Mouse (Mus musculus) lung, postnatal 14 days (tissue): ENCODE data around the gene Slc22a5.
"Not testable (repeated sequence)": the region's sequence is repeated elsewhere in the genome, so short reads cannot be mapped to it uniquely, and the experiment has no call there.

Experiments
- DNase-seq: peaks from one replicate; pipeline ENCODE4 v3.0.0; 2021

The Slc22a5 gene

DNA sequence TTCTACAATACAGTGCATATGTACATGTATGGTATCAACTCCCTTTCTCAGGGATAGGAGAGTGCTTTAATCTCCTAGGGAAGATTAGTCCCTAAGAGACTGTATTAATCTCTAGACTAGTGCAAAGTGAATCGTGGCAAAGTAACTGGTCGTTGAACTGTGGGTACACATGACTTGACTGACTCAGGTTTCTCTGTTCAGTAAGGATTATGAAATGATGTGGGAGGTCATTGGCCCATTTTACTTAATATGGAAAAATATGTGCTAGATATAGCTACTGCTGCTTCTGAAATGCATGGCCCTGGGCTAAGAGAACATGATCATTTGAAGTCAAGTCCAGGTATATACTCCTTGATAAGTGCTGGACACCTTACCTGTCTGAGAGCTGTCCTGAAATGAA is 8.2 kb downstream of the Slc22a5 start:
- DNase-seq: no peak

DNA sequence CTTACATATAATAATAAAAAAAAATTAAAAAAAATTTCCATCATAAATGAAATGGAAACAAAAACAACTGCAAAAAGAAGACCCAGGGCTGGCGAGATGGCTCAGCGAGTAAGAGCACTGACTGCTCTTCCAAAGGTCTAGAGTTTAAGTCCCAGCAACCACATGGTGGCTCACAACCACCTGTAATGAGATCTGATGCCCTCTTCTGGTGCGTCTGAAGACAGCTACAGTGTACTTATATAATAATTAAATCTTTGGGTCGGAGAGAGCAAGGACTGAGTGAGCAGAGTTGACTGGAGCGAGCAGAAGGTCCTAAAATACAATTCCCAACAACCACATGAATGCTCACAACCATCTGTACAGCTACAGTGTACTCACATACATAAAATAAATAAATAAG is 13.4 kb downstream of the Slc22a5 start:
- not testable (repeated sequence) for DNase-seq

DNA sequence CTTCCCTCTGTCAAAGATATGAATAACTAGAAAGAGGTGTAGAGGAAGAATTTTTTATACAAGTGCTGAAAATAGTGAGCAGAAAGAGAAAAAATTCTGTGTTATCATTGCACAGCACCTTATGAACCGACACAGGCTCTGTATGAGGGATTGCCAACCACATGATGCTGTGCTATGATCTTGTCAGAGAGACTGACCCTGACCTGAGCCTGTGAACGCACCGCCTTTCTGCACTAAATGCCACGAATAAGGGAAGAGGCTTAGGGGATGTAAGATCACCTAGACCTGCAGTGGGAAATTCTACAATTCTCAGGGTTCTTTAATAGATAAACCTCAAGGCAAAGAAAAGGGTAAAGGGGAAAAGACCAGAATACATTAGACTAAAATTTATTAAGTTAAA is 15.0 kb downstream of the Slc22a5 start:
- DNase-seq: no peak

DNA sequence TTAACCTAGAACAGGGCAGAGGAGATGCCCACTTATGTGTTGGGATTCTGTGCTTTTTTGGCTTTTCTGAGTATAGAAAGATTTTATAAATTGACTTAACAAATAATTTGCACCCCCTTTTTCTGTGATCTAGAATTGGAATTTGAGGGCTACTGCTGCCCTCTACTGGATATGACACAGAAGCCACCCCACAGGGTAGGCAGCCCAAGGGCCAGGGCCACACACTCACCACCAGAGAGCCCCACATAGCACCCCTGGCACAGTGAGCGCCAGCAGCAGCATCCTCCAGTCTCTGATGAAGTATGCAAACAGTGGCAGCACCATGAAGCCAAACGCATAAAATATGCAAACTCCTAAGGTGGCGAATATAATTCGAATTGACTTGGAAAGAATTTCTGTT is 16.8 kb downstream of the Slc22a5 start:
- DNase-seq: no peak

DNA sequence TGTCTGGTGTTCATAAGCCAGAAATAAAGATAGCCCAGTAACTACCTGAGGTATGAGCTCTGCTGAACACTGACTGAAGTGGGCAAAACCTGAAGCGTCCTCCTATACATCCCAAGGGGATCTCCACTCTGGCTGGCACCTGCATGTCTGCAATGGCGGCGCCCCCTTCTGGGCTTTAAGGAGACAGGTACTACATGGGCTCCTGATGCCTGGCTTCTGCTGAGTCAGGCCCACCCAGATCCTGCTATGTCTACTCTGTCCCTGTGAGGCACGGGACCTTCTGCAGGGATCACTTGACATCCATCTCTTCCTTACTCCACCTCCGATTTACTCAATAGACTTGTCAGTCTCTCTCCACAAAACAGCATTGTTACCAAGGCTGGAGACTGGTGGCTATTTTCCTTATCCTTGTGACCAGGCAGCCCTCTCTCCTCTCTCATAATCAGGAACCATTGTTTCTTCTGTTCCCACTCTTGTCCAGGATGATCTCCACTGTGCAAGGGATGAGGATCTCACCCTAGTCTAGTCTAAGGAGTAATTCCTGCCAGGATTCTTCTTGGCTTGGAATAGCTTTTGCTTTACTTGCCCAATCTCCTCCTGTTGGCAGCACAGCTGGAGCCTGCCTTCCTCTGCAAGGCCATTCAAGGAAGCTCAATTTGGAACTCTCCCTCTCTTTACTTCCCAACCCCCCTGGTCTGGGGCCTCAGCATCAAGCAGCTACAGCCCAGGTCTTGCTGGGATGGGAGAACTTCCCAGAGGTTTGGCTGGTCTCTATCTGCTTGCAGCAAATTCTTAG is 17.4 kb downstream of the Slc22a5 start:
- DNase-seq: not testable (repeated sequence)

DNA sequence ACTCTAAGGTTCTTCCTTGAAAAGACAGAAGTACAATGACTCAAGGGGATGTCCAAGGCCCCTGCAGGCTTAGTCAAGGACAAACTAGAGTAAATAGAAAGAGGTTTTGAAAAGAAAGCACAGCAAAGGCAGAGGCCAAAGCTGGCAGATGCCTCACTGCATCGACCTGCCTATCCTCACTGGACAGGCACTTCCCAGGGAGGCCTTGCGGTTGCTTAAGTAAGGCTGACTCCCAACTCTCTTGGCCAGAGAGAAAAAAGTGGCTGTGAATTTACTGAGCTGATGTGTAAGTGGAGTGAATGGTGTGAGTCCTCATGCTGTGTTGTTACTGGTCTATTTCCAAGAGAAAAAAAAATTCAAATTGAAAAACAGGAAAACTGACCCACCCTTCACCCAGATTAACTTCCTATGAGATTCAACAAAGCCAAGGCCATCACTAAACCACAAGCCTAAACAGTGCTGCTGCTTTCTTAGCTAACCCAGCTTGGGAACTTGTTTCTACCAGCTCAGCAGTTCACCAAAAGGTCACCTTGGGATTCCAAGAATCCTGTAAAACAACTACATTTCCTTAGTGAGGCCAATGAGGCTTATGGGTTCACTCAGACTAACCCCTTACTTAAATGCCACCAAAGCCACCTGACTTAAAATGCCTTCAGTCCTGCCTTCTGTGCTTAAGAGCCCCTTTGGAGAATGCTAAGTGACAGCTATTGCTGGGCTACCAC is 19.5 kb downstream of the Slc22a5 start:
- DNase-seq: no peak

DNA sequence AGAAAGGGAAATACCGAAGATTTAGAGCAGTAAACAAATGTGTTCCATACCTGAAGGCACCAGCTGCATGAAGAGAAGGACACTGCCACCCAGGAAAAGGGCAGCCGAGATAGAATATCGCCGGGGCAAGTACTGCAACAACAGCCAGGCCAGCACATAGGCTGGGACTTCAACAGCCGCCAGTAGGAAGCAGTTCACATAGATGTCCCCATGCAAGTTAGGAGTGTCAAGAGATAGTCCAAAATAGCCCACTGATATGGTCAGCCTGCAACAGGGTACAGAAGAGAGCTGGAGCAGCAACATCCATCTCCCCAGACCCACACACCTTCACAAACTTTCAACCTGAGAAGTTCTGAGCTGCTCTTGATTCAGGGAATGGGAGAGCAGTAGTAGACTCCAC is 22.3 kb downstream of the Slc22a5 start:
- DNase-seq: no peak

DNA sequence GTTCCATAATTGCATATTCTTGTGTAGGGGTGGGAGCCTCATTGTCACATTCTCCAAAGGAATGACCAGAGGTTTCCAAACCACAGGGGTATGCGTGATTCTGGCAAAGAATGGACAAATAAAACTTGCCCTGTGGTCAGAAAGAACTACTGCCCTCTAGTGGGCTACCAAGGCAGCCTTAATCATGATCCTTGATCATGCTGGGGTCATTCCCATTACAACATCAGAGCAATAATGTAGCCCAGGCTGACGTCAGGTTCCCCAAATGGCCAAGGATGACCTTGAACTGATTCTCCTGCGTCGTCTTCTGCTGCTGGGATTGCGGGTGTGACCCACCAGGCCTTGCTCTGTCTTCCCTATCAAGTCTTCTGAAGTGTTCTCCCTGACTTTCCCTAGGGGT is 23.1 kb downstream of the Slc22a5 start:
- DNase-seq: peak; percentile 33

DNA sequence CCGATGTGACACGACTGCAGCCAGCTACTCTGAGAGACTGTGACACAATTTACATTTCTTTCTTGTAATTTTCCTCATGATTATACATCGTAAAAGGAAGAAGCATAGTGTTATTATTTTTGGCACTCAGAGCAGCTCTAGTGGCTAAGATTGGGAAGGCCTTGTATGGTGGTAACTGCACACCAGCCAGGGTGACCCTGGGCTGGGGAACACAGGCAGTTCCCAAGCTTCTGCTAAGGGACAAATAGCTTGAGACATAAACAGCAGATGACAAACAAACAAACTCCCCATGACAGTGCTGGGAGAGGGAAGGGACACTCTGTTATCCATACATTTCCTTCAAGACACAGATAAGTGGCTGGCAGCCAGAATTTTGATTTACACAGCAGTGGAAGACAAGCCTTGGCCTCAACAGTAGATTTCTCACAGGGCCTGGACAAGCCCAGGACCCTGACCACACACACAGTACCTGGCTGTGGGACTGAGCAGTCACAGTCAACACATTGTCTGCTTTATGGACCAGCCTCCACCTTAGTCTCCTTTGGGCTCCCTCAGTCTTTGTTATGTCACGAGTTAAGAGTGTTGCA is 26.6 kb downstream of the Slc22a5 start:
- DNase-seq: not testable (repeated sequence)

DNA sequence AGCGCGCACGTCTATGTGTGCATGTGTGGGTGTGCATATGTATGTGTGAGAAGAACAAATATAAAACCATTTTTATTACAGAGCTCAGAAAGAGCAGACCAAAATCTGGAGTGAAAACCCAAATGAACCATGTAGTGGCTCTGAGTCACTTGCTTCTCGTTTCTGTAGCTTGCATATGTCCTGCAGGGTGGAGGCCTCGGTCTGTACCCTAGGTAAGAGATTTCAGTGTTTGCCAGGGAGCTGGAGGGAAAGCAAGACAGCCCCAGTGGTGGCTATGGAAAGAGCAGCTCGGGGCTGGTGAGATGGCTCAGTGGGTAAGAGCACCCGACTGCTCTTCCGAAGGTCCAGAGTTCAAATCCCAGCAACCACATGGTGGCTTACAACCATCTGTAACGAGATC is 30.5 kb downstream of the Slc22a5 start:
- not testable (repeated sequence) for DNase-seq

DNA sequence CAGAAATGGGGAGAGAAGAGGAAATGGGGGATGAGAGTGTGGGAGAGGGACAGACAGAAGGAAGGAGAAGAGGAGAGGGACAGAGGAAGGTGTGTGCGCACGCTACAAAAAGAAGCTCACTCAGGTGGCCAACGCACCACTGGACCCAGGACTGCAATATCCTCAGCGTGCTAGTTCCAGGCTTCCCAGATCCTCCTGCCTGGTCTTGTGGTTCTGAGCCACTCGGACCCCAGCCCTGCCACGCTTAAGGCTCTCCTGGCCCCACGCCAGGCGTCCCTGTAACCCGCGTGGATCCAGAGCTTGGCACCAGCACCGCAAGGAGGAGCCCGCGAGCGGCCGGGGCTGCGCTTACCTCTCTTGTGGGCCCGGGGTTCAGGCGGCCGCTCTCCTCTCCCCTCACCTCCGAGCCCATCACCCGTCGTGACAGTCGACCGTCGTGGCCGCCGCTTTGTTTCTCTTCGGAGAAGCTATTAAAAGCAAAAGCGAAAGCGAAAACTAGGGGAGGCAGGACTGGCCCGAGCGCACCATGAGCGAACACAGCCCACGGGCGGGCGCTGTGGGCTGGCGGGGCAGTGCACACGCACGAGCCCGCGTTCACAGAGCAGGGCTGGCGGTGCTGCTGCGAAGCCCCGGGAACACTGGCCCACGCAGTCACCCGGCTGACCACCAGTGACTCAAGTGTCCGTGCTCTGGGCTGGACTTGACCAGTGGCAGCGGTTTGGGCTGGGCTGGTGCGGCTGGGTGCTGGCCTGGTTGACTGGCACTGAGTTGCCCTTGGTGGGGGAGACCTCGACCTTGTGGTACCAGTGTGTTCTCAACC is 32.5 kb downstream of the Slc22a5 start, which contains the start of gene Gm12216:
Gm12216 (minus strand) TSS at position 496 of the 820 bp plus-strand sequence.
- DNase-seq: peak; percentile 54

DNA sequence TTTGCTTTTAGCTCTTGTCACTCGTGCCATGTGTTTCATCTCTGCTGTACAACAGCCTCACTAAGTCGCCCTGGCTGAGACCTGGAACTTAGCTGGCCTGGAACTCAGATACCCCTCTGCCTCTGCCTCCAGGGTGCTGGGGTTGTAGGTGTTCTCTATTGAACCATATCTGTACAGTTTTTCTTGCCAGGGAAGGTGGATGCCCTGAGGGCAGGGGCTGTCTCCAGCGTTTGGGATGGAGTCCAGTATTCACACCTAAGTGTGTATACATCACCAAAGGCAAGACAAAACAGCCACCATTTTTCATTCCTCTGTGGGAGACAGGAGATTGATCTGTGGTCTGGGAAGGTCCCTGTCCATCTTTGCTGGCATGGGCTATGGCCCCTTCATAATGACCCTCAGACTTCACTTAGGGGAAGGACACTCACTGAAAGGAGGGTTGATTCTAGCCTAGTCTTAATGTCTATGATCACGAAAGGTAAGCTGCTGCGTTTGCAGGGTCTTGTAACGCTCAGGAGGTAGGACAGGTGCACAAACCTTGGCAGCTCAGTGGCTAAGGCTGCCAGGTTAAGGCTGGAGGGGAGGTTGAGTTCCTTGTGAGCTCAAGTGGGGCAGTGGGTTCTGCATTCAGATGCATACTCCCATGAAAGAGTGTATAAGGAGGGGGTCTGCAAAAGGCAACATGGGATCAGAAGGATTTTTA is 33.3 kb downstream of the Slc22a5 start:
- no peak for DNase-seq

DNA sequence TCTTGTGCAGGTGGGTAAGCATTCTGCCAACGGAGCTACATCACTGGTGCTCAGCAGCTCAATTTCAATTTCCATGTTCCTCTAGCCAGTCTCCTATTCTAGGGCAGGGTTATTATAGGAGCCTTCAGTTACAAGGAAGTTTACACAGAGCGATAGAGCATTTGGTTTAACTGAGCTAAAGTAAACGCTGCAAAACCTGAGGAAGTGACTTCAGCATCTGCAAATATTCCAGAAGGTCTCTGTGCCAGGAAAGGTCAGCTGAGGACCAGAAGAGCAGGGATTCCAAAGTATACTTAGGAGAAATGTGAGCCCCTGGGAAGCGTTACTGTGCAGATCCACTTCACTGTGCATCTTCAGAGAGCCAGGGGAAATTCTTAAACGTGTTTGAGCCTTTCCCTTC is 37.8 kb downstream of the Slc22a5 start:
- peak; percentile 50 for DNase-seq

DNA sequence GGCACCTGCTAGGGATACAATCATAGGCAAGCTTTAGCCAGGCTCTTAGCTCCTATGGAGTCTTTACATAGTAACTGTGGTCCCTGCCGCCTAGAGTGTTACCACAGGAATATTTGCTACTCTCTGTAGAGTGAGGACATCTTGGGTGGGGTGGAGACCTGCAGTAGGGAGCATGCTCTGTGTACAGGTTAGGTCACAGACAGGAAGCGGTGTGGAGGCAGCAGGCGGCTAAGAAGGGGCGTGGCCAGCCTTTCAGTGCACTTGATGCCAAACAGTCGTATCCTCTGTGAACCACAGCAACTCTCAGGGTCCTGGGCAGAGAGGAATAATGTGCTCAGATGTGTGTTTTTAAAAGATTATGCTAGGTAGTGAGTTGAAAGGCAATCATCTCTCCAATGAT is 39.7 kb downstream of the Slc22a5 start:
- peak; percentile 56 for DNase-seq

DNA sequence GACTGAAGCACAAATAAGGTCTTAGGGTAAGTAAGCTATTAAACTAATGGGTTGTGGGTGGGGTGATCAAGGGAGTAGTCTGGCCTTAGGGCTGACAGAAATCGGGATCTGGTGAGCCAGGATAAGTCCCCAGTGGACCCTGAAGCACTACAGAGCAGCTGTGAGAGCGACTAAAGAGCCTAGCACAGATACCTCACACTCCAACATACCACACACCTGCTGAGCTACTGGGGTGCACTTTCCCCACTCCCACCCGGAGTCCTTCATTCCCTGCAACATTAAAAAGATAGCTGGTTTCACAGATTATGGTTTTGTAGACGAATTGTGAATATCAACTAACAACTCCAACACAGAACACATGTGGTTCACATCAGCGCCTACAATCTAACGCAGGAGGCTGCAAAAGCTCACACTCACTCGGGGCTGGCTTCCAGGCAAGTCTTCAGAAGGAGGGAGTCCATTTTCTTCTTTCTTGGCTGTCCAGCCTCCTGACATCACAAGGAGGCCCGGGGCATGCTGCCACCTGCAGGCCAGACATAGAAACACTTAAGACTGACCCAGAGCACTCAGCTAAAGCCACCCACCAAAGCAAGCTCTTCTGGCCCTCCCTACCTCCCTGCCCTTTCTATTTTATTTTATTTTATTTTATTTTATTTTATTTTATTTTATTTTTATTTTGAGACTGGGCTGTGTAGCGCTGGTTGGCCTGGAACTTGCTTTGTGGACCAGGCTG is 41.7 kb downstream of the Slc22a5 start:
- DNase-seq: peak; percentile 85

DNA sequence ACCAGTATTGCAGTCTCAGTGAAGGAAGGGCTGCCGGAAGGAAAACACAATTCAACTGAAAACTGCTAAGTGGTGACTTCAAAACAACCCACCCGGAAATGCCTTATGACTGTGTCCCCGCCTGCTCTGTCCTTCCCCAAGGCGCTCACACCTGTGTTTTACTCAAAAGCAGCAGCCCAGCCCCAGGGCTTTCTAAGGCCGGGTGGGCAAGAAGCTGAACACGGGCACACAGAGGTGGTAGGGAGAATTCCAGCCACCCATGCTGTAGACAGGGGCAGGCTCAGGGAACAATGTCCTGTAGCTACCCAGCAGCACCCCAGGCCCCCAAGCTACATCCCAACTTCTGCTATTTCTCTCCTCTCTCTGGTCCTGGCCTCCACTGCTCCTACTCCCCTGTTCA is 45.8 kb downstream of the Slc22a5 start:
- no peak for DNase-seq

DNA sequence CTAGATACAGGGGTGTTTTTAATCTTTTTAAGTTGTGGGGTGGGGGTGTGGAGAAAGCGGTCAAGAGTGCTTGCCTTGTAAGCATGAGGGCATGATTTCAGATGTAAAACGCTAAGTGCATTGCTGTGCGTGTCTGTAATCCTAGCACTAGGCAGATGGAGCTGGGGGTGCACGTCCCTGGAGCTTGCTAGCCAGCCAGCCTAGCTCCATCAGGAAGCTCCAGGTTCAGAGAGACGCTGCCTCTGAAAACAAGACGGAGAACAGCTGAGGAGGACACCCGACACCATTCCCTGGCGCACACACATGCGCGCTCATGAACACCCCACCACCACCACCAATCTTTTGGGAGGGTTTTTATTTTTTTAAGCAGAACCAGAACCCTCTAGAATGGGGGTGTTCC is 48.4 kb downstream of the Slc22a5 start:
- DNase-seq: no peak

DNA sequence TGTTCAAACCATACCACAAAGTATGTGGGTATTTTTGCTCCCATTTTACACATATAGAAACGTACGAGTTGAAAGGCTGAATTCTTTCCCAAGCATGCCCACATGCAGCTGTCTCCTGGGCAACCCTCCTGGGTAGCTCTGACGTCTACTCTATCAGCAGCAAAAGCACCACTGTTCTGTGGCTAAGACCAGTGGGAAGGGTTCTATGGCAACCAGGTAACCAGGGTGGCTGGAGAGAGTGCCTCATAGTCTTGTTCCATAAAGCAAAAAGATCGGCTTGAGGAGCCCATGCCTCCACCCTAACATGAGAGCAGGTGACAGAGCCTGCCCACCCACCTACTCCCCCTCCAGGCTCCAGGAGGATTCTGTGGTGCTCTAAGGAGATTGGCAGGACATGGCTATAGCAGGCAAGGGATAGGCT is 49.3 kb downstream of the Slc22a5 start:
- DNase-seq: no peak

DNA sequence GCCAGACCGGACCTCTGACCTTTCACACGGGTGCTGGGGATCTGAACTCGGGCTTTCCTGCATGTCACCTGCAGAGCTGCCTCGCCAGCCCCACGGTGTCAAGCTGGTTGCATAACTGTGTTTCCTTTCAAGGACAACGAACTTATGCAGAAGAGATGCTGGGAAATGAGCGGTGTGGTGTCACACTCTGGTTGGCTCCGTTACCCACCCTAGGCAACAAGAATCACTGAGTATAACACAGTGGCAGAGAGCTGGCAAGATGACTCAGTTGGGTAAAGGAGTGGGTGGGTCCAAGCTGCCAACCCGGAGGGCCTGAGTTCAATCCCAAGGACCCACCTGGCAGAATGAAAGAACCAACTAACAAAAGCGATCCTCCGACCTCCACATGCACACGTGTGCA is 49.9 kb downstream of the Slc22a5 start:
- no peak for DNase-seq

DNA sequence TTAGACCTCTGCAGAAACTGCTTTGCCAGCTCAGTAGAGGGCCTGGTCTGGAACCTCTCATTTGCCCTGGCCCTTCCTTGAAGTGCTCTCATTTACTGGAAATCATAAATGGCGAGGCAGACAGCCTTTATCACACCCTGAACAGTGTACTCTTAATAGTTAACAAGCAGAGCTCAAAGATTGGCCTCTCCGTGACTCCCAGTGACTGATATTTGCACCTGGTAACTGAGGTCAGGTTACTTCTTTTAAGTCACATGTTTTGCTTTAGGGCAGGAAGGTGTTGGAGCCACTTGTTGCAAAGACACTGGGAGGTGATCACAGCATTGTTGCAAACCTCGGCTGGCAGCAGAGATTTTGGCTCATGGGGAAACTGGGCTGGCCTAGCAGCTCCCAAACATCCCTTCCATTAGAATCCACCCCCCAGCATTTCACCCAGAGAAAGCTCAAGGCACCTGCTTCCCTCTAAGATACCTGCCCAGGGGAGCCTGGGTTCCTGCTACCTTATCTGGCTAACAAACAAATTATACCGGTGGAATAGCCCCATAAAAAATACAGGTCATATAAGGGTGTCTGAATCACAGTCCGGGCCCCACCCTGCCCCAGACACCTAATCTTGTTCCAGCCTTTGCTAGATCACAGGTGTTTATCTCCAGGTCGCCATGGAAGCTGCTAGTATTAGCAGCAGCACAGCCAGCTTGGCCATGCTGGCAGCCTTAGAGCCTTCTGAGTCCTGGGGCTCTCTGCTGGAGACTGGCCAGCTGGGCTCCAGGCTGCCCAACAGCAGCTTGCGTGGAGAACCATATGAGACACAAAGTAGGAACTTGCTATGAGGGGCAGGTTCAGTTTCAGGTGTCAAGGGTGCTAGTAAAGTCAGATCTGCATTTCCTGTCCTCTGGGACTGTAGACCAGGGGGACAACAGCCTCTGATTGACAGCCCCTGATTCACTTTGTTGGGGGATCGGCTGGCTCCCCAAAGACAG is 51.5 kb downstream of the Slc22a5 start:
- no peak for DNase-seq
